Mouse (Mus musculus) C2C12 (cell line): ENCODE measurements around the gene Anapc15-ps.

Experiments
- CTCF ChIP-seq: IDR thresholded peaks from one replicate; pipeline ENCODE4 v1.5.1; 2011; ENCODE audit not compliant: control insufficient read depth, insufficient read depth, insufficient read length
- MAX ChIP-seq: IDR thresholded peaks from one replicate; pipeline ENCODE4 v1.6.1; 2011; ENCODE audit warnings: mild to moderate bottlenecking, control low read depth
- MYOG ChIP-seq: IDR thresholded peaks from one replicate; pipeline ENCODE4 v1.6.1; 2011; ENCODE audit not compliant: control insufficient read depth, insufficient read length; ENCODE audit errors: extremely low read depth

GRCm38 (mm10) chr10:95673351-95673750 is at the start of gene Anapc15-ps:
- TF ChIP-seq CTCF (no peak), MYOG (no peak), MAX (no peak)
